Mouse (Mus musculus) neural tube, embryonic 14.5 days (tissue): ENCODE data around the gene Pigk. TPM values are rescaled to one million over a fixed set of nuclear protein-coding genes. Genes with fewer than 3 reads are reported as not detected.

ENCODE experiments used
- ATAC-seq: fragments of 200-750 bp; cut with Nextera tagmentation; 2 replicates; pipeline ENCODE4 v1.8.0; 2017; ENCODE audit warnings: low read depth, mild to moderate bottlenecking, moderate TSS enrichment, moderate library complexity
- H3K27ac ChIP-seq: fragments of 300-500 bp; sonication (generic); 2 replicates; pipeline ENCODE4 v1.5.1; 2014; ENCODE audit warnings: low read depth, mild to moderate bottlenecking, control low read depth, low read length, moderate library complexity, mixed read lengths
- H3K27me3 ChIP-seq: fragments of 300-500 bp; sonication (generic); 2 replicates; pipeline ENCODE4 v1.6.1; 2014; ENCODE audit warnings: low read length; ENCODE audit not compliant: control insufficient read depth, insufficient read depth
- H3K36me3 ChIP-seq: fragments of 300-500 bp; sonication (generic); 2 replicates; pipeline ENCODE4 v1.6.1; 2014; ENCODE audit warnings: low read length, mixed read lengths; ENCODE audit not compliant: control insufficient read depth, insufficient read depth
- H3K4me1 ChIP-seq: fragments of 300-500 bp; sonication (generic); 2 replicates; pipeline ENCODE4 v1.6.1; 2014; ENCODE audit warnings: low read length; ENCODE audit not compliant: control insufficient read depth, insufficient read depth
- H3K4me2 ChIP-seq: fragments of 300-500 bp; sonication (generic); 2 replicates; pipeline ENCODE4 v1.6.1; 2014; ENCODE audit warnings: mild to moderate bottlenecking, low read depth, low read length, control low read depth
- H3K4me3 ChIP-seq: fragments of 300-500 bp; sonication (generic); 2 replicates; pipeline ENCODE4 v1.5.1; 2014; ENCODE audit warnings: low read depth, low read length, control low read depth, mixed read lengths
- H3K9ac ChIP-seq: fragments of 300-500 bp; sonication (generic); replicated peaks from 2 replicates; pipeline ENCODE4 v1.6.1; 2014; ENCODE audit warnings: low read depth, mild to moderate bottlenecking, control low read depth, low read length, mixed read lengths
- H3K9me3 ChIP-seq: fragments of 300-500 bp; sonication (generic); 2 replicates; pipeline ENCODE4 v1.6.1; 2016; ENCODE audit warnings: low read length; ENCODE audit not compliant: control insufficient read depth
- WGBS: fragments of 180-500 bp; shearing (Covaris S2); extraction: QIAGEN DNeasy Blood & Tissue Kit; methylation state at CpG from one replicate; pipeline ENCODE4 v1.1.7; 2014; 5-methylcytosine and 5-hydroxymethylcytosine counted together
- polyA plus RNA-seq: library from polyadenylated mRNA; unstranded; fragments of >200 nt; fragmentation: Nextera tagmentation; extraction: Ambion mirVana; gene quantifications from 2 replicates; pipeline ENCODE4 v1.2.1, GENCODE M21; 2014

Pigk gene
- polyA plus RNA-seq, 1 experiment from 2014 or later, result 50.3 TPM

GRCm38 (mm10) chr3:152931354-152931753 is 217.5 kb downstream of the Pigk start:
- Histone ChIP-seq H3K4me3 (no peak overlapping the region), H3K9me3 (no peaks in the 10 kb centered on the region), H3K27me3 (no peaks in the 10 kb centered on the region), H3K4me2 (no peak overlapping the region), H3K9ac (no peak overlapping the region), H3K27ac (no peak overlapping the region), H3K36me3 (no peaks in the 10 kb centered on the region), H3K4me1 (no peaks in the 10 kb centered on the region)
- WGBS, result 83% methylated on average over 3 of the region's 3 CpGs
- no peak for ATAC-seq

GRCm38 (mm10) chr3:152932096-152932495 is 218.2 kb downstream of the Pigk start:
- Histone ChIP-seq H3K9me3 (no peaks in the 10 kb centered on the region), H3K9ac (no peak overlapping the region), H3K27me3 (no peaks in the 10 kb centered on the region), H3K27ac (no peak overlapping the region), H3K4me3 (no peak overlapping the region), H3K4me2 (no peak overlapping the region), H3K36me3 (no peaks in the 10 kb centered on the region), H3K4me1 (no peaks in the 10 kb centered on the region)
- no peak for ATAC-seq
- WGBS, result 73% methylated on average over 4 of the region's 4 CpGs

GRCm38 (mm10) chr3:152932544-152932943 is 218.6 kb downstream of the Pigk start:
- H3K9ac ChIP-seq, result no peak overlapping the region
- no peaks in the 10 kb centered on the region for H3K36me3 ChIP-seq
- H3K4me2 ChIP-seq, result no peak overlapping the region
- 98% methylated on average over 2 of the region's 2 CpGs for WGBS
- no peak overlapping the region for H3K4me3 ChIP-seq
- no peaks in the 10 kb centered on the region for H3K27me3 ChIP-seq
- no peaks in the 10 kb centered on the region for H3K4me1 ChIP-seq
- H3K27ac ChIP-seq, result no peak overlapping the region
- no peak for ATAC-seq
- no peaks in the 10 kb centered on the region for H3K9me3 ChIP-seq

- Histone ChIP-seq H3K4me3 (no peak overlapping the region), H3K27ac (no peak overlapping the region), H3K9me3 (no peaks in the 10 kb centered on the region), H3K4me1 (no peaks in the 10 kb centered on the region), H3K27me3 (no peaks in the 10 kb centered on the region), H3K9ac (no peak overlapping the region), H3K4me2 (no peak overlapping the region), H3K36me3 (no peaks in the 10 kb centered on the region)
- 95% methylated on average over 3 of the region's 3 CpGs for WGBS
- ATAC-seq, result no peak
Observed at GRCm38 (mm10) chr3:152933737-152934136, 219.8 kb downstream of the Pigk start.

- Histone ChIP-seq H3K36me3 (no peaks in the 10 kb centered on the region), H3K4me2 (no peak overlapping the region), H3K27ac (no peak overlapping the region), H3K27me3 (no peaks in the 10 kb centered on the region), H3K9ac (no peak overlapping the region), H3K4me1 (no peaks in the 10 kb centered on the region), H3K9me3 (no peaks in the 10 kb centered on the region), H3K4me3 (no peak overlapping the region)
- WGBS, result 95% methylated on average over 3 of the region's 3 CpGs
- ATAC-seq, result no peak
Observed at GRCm38 (mm10) chr3:152936313-152936712, 222.4 kb downstream of the Pigk start.

- Histone ChIP-seq H3K9me3 (no peaks in the 10 kb centered on the region), H3K4me1 (no peaks in the 10 kb centered on the region), H3K36me3 (no peaks in the 10 kb centered on the region), H3K4me2 (no peak overlapping the region), H3K9ac (no peak overlapping the region), H3K4me3 (no peak overlapping the region), H3K27ac (no peak overlapping the region), H3K27me3 (no peaks in the 10 kb centered on the region)
- no peak for ATAC-seq
- 83% methylated on average over 5 of the region's 5 CpGs for WGBS
Observed at GRCm38 (mm10) chr3:152941671-152942070, 227.8 kb downstream of the Pigk start.

GRCm38 (mm10) chr3:152942985-152943384 is 229.1 kb downstream of the Pigk start:
- Histone ChIP-seq H3K9ac (no peak overlapping the region), H3K4me2 (no peak overlapping the region), H3K36me3 (no peaks in the 10 kb centered on the region), H3K4me1 (no peaks in the 10 kb centered on the region), H3K4me3 (no peak overlapping the region), H3K27me3 (no peaks in the 10 kb centered on the region), H3K27ac (no peak overlapping the region), H3K9me3 (no peaks in the 10 kb centered on the region)
- 47% methylated on average over 11 of the region's 11 CpGs for WGBS
- ATAC-seq, result no peak; the same call in 1 of the 2 replicates

- ATAC-seq, result no peak
- no peaks in the 10 kb centered on the region for H3K9me3 ChIP-seq
- no peak overlapping the region for H3K9ac ChIP-seq
- no peaks in the 10 kb centered on the region for H3K27me3 ChIP-seq
- no peak overlapping the region for H3K4me2 ChIP-seq
- H3K4me3 ChIP-seq, result no peak overlapping the region
- H3K27ac ChIP-seq, result no peak overlapping the region
- no peaks in the 10 kb centered on the region for H3K36me3 ChIP-seq
- 87% methylated on average over 3 of the region's 3 CpGs for WGBS
- no peaks in the 10 kb centered on the region for H3K4me1 ChIP-seq
Observed at GRCm38 (mm10) chr3:152944766-152945165, 230.9 kb downstream of the Pigk start.

GRCm38 (mm10) chr3:152947031-152947640 is 233.2 kb downstream of the Pigk start:
- Histone ChIP-seq H3K9ac (no peak overlapping the region), H3K4me3 (no peak overlapping the region), H3K36me3 (no peaks in the 10 kb centered on the region), H3K4me2 (no peak overlapping the region), H3K27me3 (no peaks in the 10 kb centered on the region), H3K4me1 (no peaks in the 10 kb centered on the region), H3K27ac (no peak overlapping the region), H3K9me3 (no peaks in the 10 kb centered on the region)
- WGBS, result 64% methylated on average over 11 of the region's 11 CpGs
- ATAC-seq, result no peak
